Mouse (Mus musculus) midbrain, embryonic 10.5 days (tissue): ENCODE data around the gene Stk38l. TPM values are rescaled to one million over a fixed set of nuclear protein-coding genes. Genes with fewer than 3 reads are reported as not detected.
A peak's percentile ranks its signal among the peaks of the same experiment; 100 is the strongest.

Source experiments
- DNase-seq: peaks from one replicate; pipeline ENCODE4 v3.0.0-alpha.2; 2017; ENCODE audit warnings: low spot score
- H3K27ac ChIP-seq: fragments of 300-500 bp; sonication (generic); replicated peaks from 2 replicates; pipeline ENCODE4 v1.5.1; 2016; ENCODE audit warnings: mild to moderate bottlenecking
- H3K27me3 ChIP-seq: fragments of 300-500 bp; sonication (generic); 2 replicates; pipeline ENCODE4 v1.6.1; 2016; ENCODE audit warnings: low read depth, mild to moderate bottlenecking; ENCODE audit not compliant: poor library complexity, severe bottlenecking
- H3K36me3 ChIP-seq: fragments of 300-500 bp; sonication (generic); 2 replicates; pipeline ENCODE4 v1.6.1; 2016; ENCODE audit warnings: mild to moderate bottlenecking, moderate library complexity
- H3K4me1 ChIP-seq: fragments of 300-500 bp; sonication (generic); 2 replicates; pipeline ENCODE4 v1.6.1; 2016
- H3K4me3 ChIP-seq: fragments of 300-500 bp; sonication (generic); 2 replicates; pipeline ENCODE4 v1.5.1; 2016; ENCODE audit warnings: mild to moderate bottlenecking, moderate library complexity
- H3K9me3 ChIP-seq: fragments of 300-500 bp; sonication (generic); replicated peaks from 2 replicates; pipeline ENCODE4 v1.6.1; 2016; ENCODE audit warnings: mild to moderate bottlenecking
- WGBS: fragments of 180-500 bp; shearing (Covaris S2); methylation state at CpG from one replicate; pipeline ENCODE4 v1.1.7; 2016; 5-methylcytosine and 5-hydroxymethylcytosine counted together
- polyA plus RNA-seq: library from polyadenylated mRNA; unstranded; fragments of >200 nt; fragmentation: Nextera tagmentation; extraction: Ambion mirVana; gene quantifications from 2 replicates; pipeline ENCODE4 v1.2.1, GENCODE M21; 2016

Stk38l gene
- 21.0 and 21.2 TPM in 2 replicates for polyA plus RNA-seq

DNA sequence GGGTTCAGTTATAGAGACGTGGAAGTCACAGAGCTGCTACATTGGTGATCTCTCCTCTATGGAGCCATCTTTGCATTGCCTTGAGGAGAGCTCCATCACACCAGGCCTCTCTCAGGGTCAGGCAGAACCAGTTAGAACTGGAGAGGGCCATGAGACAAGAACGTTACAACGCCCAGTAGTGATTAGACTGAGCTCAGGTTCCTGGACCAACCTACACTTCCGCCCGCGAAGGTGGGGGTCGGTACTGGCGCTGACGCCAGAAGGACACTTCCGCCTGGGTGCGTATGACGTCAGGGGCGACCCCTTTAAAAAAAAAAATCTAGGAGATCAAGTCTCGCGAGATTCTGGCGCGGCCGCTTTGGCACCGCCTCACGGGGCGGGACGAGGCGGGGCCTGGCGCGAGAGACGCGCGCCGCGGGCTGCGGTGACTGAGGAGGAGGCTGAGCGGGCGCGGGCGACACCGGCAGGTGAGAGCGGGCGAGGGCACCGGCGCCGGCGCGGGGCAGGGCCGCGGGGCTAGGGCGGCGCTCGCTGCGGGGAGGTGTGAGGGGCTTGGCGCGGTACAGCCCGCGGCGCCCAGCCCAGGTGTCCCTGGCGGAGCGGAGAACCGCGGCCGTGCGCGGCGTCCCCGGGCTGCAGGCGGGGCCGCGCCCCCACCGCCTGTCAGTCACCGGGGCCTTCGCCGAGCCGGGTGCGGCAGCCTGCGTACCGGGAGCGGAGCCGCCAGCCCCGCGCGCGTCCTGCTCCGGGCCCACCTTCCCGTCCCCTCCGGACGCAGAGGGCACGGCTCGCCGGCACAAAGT lies at the start of gene Stk38l:
Stk38l (plus strand) TSS at position 415 of the 803 bp plus-strand sequence.
- Histone ChIP-seq H3K27ac (peak within 1 kb of the TSS; percentile 88), H3K27me3 (no peaks in the 10 kb centered on the region), H3K4me1 (peaks cover 9% of the 10 kb centered on the region), H3K4me3 (peak within 1 kb of the TSS; percentile 91), H3K36me3 (no peaks in the 10 kb centered on the region), H3K9me3 (no peaks in the 10 kb centered on the region)
- peak; percentile 95 for DNase-seq
- WGBS, result 2% methylated on average over 86 of the region's 87 CpGs

DNA sequence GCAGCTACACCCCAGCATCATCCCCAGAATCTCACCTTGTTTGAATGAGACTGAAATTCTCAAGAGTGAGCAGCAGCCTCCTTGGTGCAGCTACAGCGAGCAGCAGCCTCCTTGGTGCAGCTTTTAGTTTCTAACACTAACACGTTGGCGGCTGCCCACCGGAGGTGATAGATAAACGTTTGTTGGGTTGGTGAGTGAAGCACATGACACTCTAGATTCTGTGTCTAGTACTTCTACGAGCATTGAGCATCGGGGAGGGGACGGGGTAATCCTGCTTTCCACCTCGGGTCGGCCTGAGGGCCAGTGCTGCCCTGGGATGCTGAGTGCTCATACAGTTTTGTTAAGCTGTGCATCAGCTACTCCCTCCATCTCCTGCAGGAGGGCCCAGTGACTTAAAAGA lies 47.9 kb upstream of the Stk38l start:
- WGBS, result 84% methylated on average over 10 of the region's 10 CpGs
- Histone ChIP-seq H3K27ac (no peak overlapping the region), H3K36me3 (no peaks in the 10 kb centered on the region), H3K27me3 (no peaks in the 10 kb centered on the region), H3K9me3 (peaks cover 6% of the 10 kb centered on the region; the same call in 1 of the 2 replicates), H3K4me3 (no peak overlapping the region), H3K4me1 (no peaks in the 10 kb centered on the region)
- no peak for DNase-seq

DNA sequence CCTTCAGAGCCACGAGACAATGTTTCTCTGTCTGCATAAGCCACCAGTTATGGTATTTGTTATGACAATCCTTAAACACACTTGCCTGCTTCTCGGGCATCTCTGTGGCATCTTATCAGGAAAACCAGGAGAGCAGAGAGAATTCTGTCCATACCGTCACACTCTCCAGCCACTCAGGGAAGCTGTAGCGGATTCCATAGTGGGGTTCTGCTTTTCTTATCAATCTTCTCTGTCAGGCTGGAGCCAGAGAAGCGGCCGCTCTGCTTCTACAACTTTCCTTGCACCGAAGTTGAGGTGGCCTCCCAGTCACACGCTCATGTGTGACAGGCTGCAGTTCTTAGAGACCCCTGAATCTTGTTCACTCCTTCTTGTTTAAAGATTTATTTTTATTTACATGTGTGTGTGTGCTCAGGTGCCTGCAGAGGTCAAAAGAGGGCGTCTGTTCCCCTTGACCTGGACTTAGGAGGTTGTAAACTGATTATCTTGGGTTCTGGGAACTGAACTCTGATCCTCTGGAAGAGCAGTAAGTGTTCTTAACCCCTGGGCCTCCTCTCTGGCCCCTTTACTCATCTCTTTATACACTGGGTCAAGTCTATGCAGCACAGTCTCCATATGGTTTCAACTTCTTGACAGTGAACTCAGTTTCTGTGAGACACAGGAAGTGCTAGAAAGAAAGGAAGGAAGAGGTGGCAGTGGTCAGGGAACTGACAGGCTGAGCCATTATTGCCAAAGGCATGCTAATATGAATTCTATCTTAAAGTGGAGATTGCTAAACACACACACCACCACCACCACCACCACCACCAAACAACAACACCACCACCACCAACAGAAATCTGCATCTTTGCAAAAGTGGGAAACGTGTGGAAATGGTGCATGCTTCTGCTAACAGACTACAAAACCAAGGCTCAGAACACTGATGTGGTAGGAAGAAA lies 46.4 kb upstream of the Stk38l start:
- no peak overlapping the region for H3K27ac ChIP-seq
- 86% methylated on average over 10 of the region's 10 CpGs for whole genome bisulfite sequencing
- no peaks in the 10 kb centered on the region for H3K36me3 ChIP-seq
- H3K9me3 ChIP-seq, result peaks cover 6% of the 10 kb centered on the region; the same call in 1 of the 2 replicates
- no peak overlapping the region for H3K4me3 ChIP-seq
- no peaks in the 10 kb centered on the region for H3K27me3 ChIP-seq
- no peaks in the 10 kb centered on the region for H3K4me1 ChIP-seq
- DNase-seq, result no peak

DNA sequence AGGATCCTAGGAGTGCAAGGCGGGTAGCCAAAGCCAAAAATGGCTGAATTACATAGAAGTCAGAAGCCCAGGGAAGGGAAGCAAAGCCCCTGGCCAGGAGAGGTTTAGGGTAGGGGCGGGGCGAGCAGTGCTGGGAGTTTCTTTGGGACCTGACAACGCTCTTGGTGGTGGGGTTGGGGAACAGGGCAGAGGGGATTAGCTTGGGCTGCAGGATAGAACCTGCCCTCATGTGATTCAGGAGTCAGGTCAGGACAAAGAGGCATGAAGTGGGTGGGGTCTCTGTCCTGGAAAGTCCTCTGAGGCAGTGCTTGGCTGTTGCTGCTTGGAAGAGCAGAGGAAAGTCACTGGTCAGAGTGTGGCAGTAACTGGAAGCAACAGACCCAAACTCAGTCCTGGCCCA lies 40.9 kb upstream of the Stk38l start:
- WGBS, result 80% methylated on average over 4 of the region's 4 CpGs
- H3K4me1 ChIP-seq, result no peaks in the 10 kb centered on the region
- H3K27ac ChIP-seq, result no peak overlapping the region
- no peaks in the 10 kb centered on the region for H3K27me3 ChIP-seq
- H3K9me3 ChIP-seq, result peaks cover 6% of the 10 kb centered on the region; the same call in 1 of the 2 replicates
- no peak for DNase-seq
- H3K4me3 ChIP-seq, result no peak overlapping the region
- H3K36me3 ChIP-seq, result no peaks in the 10 kb centered on the region

DNA sequence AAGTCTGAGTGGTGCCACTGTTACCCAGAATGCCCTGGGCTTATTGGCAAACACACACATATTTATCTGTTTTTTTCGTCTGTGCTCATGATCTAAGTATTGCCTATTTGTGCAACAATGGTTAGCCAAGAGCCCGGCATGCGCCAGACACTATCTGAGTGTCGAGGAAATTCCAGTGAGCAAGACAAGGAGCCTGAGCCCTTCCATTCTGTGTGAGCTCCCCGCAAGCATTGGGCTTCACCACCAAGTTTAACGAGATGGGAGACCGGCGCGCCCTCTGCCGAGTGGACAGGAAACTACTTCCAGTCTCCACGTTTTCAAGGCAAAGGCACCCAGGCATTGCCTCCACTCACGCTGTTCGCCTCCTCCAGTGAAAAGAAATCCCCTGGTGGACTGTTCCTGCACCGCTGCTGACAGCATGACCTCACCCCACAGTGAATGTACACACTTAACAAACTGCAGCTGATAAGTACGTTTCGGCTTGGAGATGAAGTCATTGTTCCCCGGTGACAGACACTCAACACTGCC lies 39.0 kb upstream of the Stk38l start:
- H3K36me3 ChIP-seq, result no peaks in the 10 kb centered on the region
- no peaks in the 10 kb centered on the region for H3K4me1 ChIP-seq
- H3K27me3 ChIP-seq, result no peaks in the 10 kb centered on the region
- H3K4me3 ChIP-seq, result no peak overlapping the region
- H3K9me3 ChIP-seq, result peaks cover 6% of the 10 kb centered on the region
- H3K27ac ChIP-seq, result no peak overlapping the region
- 85% methylated on average over 17 of the region's 17 CpGs for WGBS
- no peak for DNase-seq

DNA sequence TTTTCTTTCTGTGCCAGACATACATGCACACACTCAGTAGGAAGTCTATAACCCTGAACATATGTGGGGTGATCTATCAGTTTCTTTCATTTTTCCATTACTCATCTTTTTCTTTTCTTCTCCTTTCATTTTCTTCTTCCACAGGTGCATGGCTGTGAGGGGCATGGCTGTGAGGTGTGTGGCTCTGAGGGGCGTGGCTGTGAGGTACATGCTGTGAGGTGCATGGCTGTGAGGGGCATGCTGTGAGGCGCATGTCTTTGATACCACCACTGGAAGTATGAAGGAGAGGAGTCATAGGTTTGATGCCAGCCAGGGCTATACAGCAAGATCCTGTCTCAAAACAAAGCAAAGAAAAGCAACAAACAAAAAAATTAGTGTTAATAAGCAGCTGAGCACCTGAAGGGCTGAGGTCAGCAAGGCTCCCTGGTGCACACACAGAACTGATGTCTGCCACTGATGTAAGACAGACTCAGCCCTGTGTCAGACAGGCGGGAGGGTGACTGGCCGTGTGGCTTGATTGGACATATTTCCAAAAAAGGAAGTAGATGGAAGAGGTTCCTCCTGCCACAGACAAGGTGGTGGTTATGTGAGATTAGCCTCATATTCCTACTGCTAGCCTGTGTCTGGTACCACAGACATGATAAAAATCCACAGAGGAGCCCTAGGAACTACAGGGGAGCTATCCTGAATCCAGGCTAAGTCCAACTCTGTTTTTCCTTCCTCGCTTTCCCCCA lies 38.2 kb upstream of the Stk38l start:
- no peak for DNase-seq
- WGBS, result 84% methylated on average over 5 of the region's 5 CpGs
- Histone ChIP-seq H3K36me3 (no peaks in the 10 kb centered on the region), H3K4me3 (no peak overlapping the region), H3K4me1 (no peaks in the 10 kb centered on the region), H3K27me3 (no peaks in the 10 kb centered on the region), H3K9me3 (peaks cover 6% of the 10 kb centered on the region), H3K27ac (no peak overlapping the region)

DNA sequence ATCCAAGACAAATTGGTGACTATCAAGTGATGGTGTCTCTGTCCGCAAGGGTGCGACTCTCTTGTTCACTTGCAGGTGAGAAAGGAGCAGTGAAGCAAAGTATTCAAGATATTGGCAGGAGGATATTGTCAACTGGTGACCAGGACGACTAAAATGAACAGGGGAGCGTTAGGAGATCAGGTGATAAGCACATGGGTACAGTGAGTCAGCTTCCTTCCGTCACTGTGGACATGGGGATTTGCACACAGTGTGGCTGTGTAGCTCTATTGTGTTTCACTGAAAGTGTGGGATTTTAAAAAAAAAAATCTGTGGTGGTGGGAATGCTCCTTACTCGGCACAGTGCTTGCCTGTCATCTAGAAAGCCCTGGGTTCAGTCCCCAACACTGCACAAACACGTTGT lies 36.8 kb upstream of the Stk38l start:
- Histone ChIP-seq H3K36me3 (no peaks in the 10 kb centered on the region), H3K9me3 (peaks cover 6% of the 10 kb centered on the region), H3K27ac (no peak overlapping the region), H3K4me3 (no peak overlapping the region), H3K4me1 (no peaks in the 10 kb centered on the region), H3K27me3 (no peaks in the 10 kb centered on the region)
- 86% methylated on average over 7 of the region's 7 CpGs for WGBS
- no peak for DNase-seq

DNA sequence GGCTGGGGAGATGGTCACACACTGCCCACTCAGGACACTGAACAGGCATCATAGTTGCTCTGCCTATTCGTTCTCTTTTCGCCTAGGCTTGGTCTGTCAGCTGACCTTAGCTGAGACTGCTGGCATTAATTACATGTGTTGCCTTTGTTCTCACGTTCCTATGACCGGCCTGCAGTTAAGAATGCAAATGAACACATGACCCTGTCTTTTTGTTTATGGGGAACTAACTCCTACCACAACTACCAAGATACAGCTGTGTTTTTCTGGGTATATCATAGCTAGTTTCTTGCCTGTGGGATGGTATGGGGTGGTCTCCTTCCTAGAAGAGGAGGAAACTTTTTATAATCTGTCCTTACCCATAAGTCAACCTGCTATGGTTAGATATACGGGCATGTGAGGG lies 35.9 kb upstream of the Stk38l start:
- H3K9me3 ChIP-seq, result peaks cover 6% of the 10 kb centered on the region
- H3K27ac ChIP-seq, result no peak overlapping the region
- H3K4me3 ChIP-seq, result no peak overlapping the region
- no peaks in the 10 kb centered on the region for H3K27me3 ChIP-seq
- DNase-seq, result no peak
- H3K36me3 ChIP-seq, result no peaks in the 10 kb centered on the region
- WGBS, result 86% methylated on average over 5 of the region's 5 CpGs
- no peaks in the 10 kb centered on the region for H3K4me1 ChIP-seq

DNA sequence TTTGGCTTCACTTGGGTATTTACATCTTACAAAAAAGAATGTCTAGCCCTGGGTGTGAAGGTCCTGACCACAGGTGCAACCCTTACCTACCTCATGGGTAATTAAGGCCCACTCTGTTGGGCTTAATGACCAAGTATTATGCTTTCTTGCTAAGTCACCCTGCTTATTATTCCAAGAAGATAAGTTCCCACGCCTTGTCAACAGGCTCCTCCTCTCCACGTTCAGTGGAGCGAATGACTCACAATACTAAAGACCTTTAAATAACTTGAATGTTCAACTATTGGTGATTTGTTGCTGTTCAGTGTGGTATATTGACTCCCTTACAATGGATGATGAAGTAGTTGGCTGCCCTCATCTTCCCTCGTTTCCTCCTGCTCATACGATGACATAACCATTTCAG lies 27.0 kb upstream of the Stk38l start:
- no peaks in the 10 kb centered on the region for H3K9me3 ChIP-seq
- no peaks in the 10 kb centered on the region for H3K36me3 ChIP-seq
- no peak overlapping the region for H3K27ac ChIP-seq
- 81% methylated on average over 5 of the region's 5 CpGs for WGBS
- H3K27me3 ChIP-seq, result no peaks in the 10 kb centered on the region
- no peak overlapping the region for H3K4me3 ChIP-seq
- no peaks in the 10 kb centered on the region for H3K4me1 ChIP-seq
- no peak for DNase-seq

DNA sequence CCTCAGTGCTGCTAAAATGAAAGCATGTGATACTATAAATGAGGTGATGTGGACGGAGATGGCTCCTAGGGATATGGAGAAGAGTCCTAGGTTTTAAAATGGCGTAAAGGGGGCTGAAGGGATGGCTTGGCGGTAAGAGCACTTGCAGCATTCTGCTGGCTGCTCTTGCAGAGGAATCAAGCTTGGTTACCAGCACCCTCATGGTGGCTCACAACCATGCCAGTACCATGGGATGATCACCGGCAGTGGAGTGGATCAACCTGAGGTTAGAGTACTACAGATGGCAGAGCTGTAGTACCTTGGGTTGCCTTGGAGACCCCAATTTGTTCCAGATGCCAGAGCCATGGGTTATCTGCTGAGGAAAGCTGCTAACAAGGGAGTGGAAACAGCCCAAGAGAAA lies 26.4 kb upstream of the Stk38l start:
- Histone ChIP-seq H3K27me3 (no peaks in the 10 kb centered on the region), H3K4me3 (no peak overlapping the region), H3K36me3 (no peaks in the 10 kb centered on the region), H3K4me1 (no peaks in the 10 kb centered on the region), H3K27ac (no peak overlapping the region), H3K9me3 (no peaks in the 10 kb centered on the region)
- 90% methylated on average over 4 of the region's 4 CpGs for WGBS
- no peak for DNase-seq

DNA sequence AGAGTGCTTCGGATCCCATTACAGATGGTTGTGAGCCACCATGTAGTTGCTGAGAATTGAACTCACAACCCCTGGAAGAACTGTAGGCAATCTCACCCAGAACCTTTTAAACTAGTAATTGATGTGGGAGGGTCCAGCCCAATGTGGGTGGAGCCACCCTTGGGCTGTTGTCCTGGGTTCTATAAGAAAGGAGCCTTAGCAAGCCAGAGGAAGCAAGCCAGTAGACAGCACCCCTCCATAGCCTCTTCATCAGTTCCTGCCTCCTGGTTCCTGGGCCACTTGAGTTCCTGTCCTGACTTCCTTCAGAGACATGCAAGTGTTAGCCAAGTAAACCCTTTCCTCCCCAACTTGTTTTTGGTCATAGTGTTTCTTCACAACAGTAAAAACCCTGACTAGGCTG lies 24.3 kb upstream of the Stk38l start:
- 98% methylated on average over 1 of the region's 1 CpGs for WGBS
- Histone ChIP-seq H3K4me3 (no peak overlapping the region), H3K36me3 (no peaks in the 10 kb centered on the region)

More for the DNA sequence above, 24.3 kb upstream of the Stk38l start:
- Histone ChIP-seq H3K4me1 (no peaks in the 10 kb centered on the region), H3K27me3 (no peaks in the 10 kb centered on the region), H3K27ac (no peak overlapping the region), H3K9me3 (0 out of 2 replicates have a peak, but pooled peaks cover under 1% of the 10 kb centered on the region)
- DNase-seq, result no peak
